Mouse (Mus musculus) urinary bladder, adult 2 months (tissue): ENCODE data around the gene Prkg1. TPM values are rescaled to one million over a fixed set of nuclear protein-coding genes. Genes with fewer than 3 reads are reported as not detected.

ENCODE experiments used
- DNase-seq: peaks from one replicate; pipeline ENCODE4 v3.0.0; 2022; ENCODE audit warnings: low spot score
- polyA plus RNA-seq: library from polyadenylated mRNA; depleted of rRNA; stranded (reverse); fragments of >200 nt; gene quantifications from 2 replicates; pipeline ENCODE4 v1.2.3, GENCODE M21; 2012

Gene Prkg1
- polyA plus RNA-seq, 1 experiment: 4.1 TPM

- no peak for DNase-seq
These were observed 611.4 kb downstream of the Prkg1 start for GRCm38 (mm10) chr19:31153399-31153798.

- DNase-seq: no peak
These were observed 614.9 kb downstream of the Prkg1 start for GRCm38 (mm10) chr19:31149902-31150301.

DNA sequence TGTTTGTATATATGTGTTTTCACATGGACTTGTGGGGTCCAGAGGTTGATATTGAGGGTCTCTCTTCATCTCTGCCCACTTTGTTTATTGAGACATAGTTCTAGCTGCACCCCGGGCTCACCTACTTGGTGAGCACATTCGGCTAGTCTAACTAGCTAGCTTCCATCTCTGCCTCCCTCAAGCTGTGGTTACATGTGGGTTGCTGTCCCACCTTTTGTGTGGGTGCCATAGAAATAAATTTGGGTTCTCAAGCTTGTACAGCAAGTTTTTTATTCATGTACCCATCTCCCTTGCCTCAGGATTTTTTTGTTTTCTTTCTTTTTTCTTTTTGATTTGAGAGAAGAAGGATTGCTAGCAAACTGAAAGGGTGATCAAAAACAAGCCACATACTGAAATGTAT lies 617.4 kb downstream of the Prkg1 start:
- no peak for DNase-seq

- DNase-seq: no peak
These were observed 618.7 kb downstream of the Prkg1 start for GRCm38 (mm10) chr19:31146156-31146555.

- no peak for DNase-seq
These were observed 622.9 kb downstream of the Prkg1 start for GRCm38 (mm10) chr19:31141905-31142304.

GRCm38 (mm10) chr19:31136316-31136715 lies 628.5 kb downstream of the Prkg1 start:
- DNase-seq: no peak

- DNase-seq: no peak
These were observed 632.2 kb downstream of the Prkg1 start for GRCm38 (mm10) chr19:31132614-31133013.

GRCm38 (mm10) chr19:31124628-31125027 lies 640.2 kb downstream of the Prkg1 start:
- DNase-seq: no peak

DNA sequence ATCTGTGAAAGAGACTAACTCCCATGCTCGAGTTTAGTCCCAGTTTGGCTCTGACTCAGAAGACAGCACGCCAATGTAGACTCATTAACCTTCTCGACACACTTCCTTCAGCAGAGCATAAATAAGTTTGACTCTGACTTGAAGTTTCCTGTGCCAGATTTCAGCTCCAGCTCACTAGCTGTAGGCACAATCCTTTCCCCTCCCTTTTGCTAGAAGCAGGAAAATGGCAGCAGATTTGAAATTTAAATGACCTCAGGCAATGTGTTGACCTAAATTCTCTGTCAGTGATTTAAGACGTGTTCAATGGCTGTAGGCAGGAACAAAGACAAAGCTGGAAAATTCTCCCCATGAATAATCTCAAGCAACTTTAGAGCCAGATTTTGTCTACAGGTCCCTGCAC lies 650.1 kb downstream of the Prkg1 start:
- DNase-seq: no peak

GRCm38 (mm10) chr19:31106835-31107554 lies 657.8 kb downstream of the Prkg1 start:
- no peak for DNase-seq

- DNase-seq: no peak
These were observed 658.8 kb downstream of the Prkg1 start for GRCm38 (mm10) chr19:31106036-31106435.

DNA sequence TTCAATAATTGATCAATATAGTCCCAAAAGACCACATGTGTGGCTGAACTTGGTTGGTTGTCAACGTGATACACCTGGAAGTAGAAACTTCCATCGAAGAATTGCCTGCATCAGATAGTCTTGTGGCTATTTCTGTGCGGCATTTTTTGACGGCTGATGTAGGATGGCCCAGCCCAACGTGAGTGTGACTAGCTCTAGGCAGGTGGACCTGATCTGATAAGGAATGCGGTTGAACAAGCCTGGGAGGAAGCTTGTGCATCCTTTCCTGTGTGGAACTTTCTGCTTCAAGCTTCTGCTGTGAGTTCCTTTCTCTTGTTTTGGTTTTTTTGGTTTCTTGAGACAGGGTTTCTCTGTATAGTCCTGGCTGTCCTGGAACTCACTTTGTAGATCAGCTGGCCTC lies 660.1 kb downstream of the Prkg1 start:
- no peak for DNase-seq

GRCm38 (mm10) chr19:31099369-31099768 lies 665.5 kb downstream of the Prkg1 start:
- no peak for DNase-seq

- no peak for DNase-seq
These were observed 667.0 kb downstream of the Prkg1 start for GRCm38 (mm10) chr19:31097857-31098256.

DNA sequence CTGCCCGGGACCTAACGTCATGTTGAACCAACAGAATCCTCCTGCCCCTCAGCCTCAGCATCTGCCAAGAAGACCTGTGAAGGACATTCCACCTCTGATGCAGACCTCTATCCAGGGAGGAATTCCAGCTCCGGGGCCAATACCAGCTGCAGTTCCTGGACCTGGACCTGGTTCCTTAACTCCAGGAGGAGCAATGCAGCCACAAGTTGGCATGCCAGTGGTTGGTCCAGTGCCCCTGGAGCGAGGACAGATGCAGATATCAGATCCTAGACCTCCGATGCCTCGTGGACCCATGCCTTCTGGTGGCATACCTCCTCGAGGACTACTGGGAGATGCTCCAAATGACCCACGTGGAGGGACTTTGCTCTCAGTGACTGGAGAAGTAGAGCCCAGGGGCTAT lies 681.1 kb downstream of the Prkg1 start:
- no peak for DNase-seq

DNA sequence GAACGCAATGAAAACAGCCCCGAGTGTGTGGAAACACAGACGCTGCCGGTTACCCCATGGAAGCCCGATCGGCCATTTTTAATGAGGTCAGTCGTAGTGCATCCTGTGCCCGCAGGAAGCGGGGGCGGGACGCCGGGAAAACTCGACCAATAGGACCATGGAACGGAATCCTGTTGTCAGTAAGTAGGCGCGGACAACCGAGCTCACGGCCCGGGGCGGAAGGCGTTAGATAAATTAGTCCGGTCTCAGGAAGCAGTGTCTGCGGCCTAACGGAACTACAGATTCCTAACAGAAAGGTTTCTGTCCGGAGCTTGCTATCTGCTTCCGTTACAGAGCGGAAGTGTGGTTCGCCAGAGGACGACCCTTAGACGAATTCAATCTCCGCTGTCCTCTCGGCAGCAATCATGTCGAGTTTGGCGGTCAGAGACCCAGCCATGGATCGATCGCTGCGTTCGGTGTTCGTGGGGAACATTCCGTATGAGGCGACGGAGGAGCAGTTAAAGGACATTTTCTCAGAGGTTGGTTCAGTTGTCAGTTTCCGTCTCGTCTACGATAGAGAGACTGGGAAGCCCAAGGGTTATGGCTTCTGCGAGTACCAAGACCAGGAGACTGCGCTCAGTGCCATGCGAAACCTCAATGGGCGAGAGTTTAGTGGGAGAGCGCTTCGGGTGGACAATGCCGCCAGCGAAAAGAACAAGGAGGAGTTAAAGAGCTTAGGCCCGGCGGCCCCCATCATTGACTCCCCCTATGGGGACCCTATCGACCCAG lies 682.0 kb downstream of the Prkg1 start, which contains the start of gene Cstf2t:
Cstf2t (plus strand) TSS at position 176 of the 768 bp plus-strand sequence.
- DNase-seq: peak; percentile 93

DNA sequence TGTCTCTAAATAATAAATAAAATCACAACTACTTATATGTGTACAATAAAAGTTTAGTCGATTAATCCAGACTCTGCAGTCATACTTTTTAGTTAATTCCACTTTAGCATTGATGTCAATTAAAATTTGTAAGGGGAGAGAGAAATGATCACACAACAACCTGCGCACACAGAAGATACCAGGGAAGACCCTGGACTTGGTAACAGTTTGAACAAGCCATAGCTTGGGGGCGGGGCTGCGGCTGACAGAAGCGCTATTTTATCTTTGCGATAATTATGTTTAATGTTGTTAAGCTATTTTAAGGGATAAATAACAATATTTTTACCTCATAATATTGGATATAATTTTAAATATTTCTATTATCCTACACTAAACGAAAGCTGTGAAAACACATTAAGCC lies 682.6 kb downstream of the Prkg1 start:
- DNase-seq: no peak

DNA sequence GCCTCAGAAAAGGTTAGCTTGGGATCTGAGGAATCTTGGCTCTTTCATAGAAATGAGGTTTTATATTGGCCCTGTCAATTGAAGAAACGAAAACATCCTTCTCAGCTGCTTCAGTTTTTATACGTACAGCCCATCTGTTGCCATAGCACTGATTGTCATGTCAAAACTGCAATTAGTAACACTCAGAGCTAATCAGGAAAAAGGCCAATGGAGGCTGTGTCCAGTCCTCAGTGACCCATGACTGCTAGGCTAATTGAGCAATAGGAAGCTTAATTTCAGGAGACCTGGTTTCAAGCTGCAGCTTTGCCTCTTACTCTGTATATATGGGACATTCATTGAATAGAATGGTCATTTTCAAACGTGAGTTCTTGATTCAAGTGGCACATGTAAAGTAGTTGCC lies 686.6 kb downstream of the Prkg1 start:
- DNase-seq: no peak

DNA sequence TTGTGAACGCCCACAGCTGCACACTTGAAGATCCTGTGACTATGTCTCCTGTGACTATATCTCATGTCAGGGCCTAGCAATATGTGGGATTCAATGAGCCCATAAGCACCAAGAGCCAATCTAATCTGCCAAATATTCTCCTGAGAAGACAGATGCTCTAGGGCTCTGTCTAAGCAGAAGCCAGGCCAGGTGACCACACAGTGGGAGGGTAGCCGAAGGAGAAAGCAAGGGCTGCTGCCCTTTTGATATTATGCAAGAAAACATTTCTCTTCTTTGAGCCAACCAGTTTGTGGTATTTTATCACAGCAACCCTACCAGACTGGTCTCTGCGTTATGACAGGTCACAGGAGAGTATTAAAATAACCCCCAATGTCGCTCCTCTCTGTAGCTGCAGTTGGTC lies 688.7 kb downstream of the Prkg1 start:
- DNase-seq: no peak

DNA sequence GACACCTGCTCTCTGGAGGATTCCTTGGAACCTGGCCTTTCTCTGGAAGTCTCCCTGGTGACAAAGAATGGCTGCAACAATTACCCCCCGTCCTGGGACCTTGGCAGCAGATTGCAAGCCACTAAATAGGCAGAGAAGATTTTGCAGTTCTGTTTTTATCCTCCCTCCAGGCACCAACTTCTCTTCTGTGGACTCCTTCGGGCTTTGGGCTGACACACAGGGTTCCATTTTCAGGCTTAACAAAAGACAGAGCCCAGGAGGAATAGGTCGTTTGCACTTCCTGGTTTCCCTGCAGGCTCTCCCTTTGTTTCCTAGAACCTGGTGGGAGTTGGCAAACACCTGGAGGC lies 690.1 kb downstream of the Prkg1 start:
- no peak for DNase-seq

- DNase-seq: no peak
These were observed 690.7 kb downstream of the Prkg1 start for GRCm38 (mm10) chr19:31073959-31074716.

- no peak for DNase-seq
These were observed 699.5 kb downstream of the Prkg1 start for GRCm38 (mm10) chr19:31065206-31065781.
